Mouse (Mus musculus): ENCODE data around the gene Dph2. TPM values are rescaled to one million over a fixed set of nuclear protein-coding genes. Genes with fewer than 3 reads are reported as not detected.

Gene Dph2
- polyA plus RNA-seq, 2 experiments = 17.0 to 18.4 TPM

DNA sequence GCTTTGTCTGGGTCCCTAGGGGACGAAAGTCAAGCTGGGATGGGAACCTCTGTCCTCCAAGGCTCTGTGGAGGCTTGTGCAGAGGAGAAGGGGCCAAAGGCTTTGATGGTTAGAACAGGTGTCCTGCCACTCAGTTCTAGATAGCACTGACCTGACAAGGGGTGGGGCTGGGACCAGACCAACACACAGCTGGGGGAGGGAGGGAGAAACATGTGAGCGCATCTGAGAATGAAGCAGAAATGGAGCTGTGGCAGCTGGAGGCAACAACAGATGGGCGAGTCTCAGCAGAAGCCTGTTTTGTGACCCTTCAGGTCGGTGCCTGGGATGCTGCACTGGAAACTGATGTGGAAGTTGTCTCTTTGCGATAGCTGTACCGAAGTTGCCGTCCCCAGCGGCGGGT lies 22.5 kb downstream of the Dph2 start:
- Histone ChIP-seq H3K9me3 (ENCODE audit: control insufficient read depth, low read length) (no peaks in the 10 kb centered on the region), H3K9ac (ENCODE audit: low read depth, low read length, severe bottlenecking) (no peak overlapping the region), H3K27me3 (ENCODE audit: control insufficient read depth, insufficient read depth, low read length) (no peaks in the 10 kb centered on the region), H3K27ac (replicated peaks; ENCODE audit: low read depth, low read length) (no peak overlapping the region), H3K36me3 (ENCODE audit: control insufficient read depth, insufficient read depth, low read length) (peaks cover 8% of the 10 kb centered on the region), H3K4me1 (ENCODE audit: control insufficient read depth, insufficient read depth, low read length) (peaks cover 15% of the 10 kb centered on the region; the same call in 1 of the 2 replicates), H3K4me2 (replicated peaks; ENCODE audit: low read depth, low read length, severe bottlenecking) (no peak overlapping the region), H3K4me3 (replicated peaks; ENCODE audit: low read length) (no peak overlapping the region)
- ATAC-seq (ENCODE audit: low FRiP score, low read depth) (peak; percentile 18; the same call in 1 of the 2 replicates), DNase-seq (ENCODE audit: low spot score) (no peak)
- TF ChIP-seq POLR2A (IDR thresholded peaks at IDR 0.05; ENCODE audit: borderline replicate concordance, extremely low read depth, insufficient read depth, insufficient read length) = no peak
- 55% methylated on average over 9 of the region's 9 CpGs for WGBS

DNA sequence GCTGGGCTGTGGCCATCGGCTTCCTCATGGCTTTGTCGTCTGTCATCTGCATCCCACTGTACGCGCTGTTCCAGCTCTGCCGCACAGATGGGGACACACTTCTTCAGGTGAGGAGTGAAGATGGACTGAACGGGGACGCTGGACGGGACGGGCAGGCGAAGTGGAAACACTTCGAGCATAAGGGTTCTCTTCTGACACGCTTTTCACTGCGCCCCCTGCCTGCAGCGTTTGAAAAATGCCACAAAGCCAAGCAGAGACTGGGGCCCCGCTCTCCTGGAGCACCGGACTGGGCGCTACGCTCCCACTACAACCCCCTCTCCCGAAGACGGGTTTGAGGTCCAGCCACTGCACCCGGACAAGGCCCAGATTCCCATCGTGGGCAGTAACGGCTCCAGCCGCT lies 24.0 kb downstream of the Dph2 start:
- H3K36me3 ChIP-seq (ENCODE audit: control insufficient read depth, insufficient read depth, low read length) = 0 out of 2 replicates have a peak, but pooled peaks cover 4% of the 10 kb centered on the region
- H3K9ac ChIP-seq (ENCODE audit: low read depth, low read length, severe bottlenecking) = peak overlapping the region; percentile 32; the same call in 1 of the 2 replicates
- H3K4me3 ChIP-seq (replicated peaks; ENCODE audit: low read length) = no peak overlapping the region
- TF ChIP-seq POLR2A (IDR thresholded peaks at IDR 0.05; ENCODE audit: borderline replicate concordance, extremely low read depth, insufficient read depth, insufficient read length) = no peak
- DNase-seq (ENCODE audit: low spot score) = peak; percentile 40
- 0 out of 2 replicates have a peak, but pooled peaks have one; percentile 13 for ATAC-seq (ENCODE audit: low FRiP score, low read depth)
- H3K27me3 ChIP-seq (ENCODE audit: control insufficient read depth, insufficient read depth, low read length) = no peaks in the 10 kb centered on the region
- H3K9me3 ChIP-seq (ENCODE audit: control insufficient read depth, low read length) = no peaks in the 10 kb centered on the region
- 26% methylated on average over 22 of the region's 24 CpGs for WGBS
- peak overlapping the region; percentile 13; the same call in 1 of the 2 replicates for H3K4me2 ChIP-seq (replicated peaks; ENCODE audit: low read depth, low read length, severe bottlenecking)
- H3K27ac ChIP-seq (replicated peaks; ENCODE audit: low read depth, low read length) = no peak overlapping the region
- H3K4me1 ChIP-seq (ENCODE audit: control insufficient read depth, insufficient read depth, low read length) = peaks cover 15% of the 10 kb centered on the region; the same call in 1 of the 2 replicates

- ATAC-seq (ENCODE audit: low FRiP score, low read depth) = no peak
- Histone ChIP-seq H3K4me2 (replicated peaks; ENCODE audit: low read depth, low read length, severe bottlenecking) (no peak overlapping the region), H3K9ac (ENCODE audit: low read depth, low read length, severe bottlenecking) (no peak overlapping the region), H3K27ac (replicated peaks; ENCODE audit: low read depth, low read length) (no peak overlapping the region), H3K9me3 (ENCODE audit: control insufficient read depth, low read length) (no peaks in the 10 kb centered on the region), H3K27me3 (ENCODE audit: control insufficient read depth, insufficient read depth, low read length) (no peaks in the 10 kb centered on the region), H3K4me1 (ENCODE audit: control insufficient read depth, insufficient read depth, low read length) (peaks cover 12% of the 10 kb centered on the region; the same call in 1 of the 2 replicates), H3K4me3 (replicated peaks; ENCODE audit: low read length) (no peak overlapping the region), H3K36me3 (ENCODE audit: control insufficient read depth, insufficient read depth, low read length) (0 out of 2 replicates have a peak, but pooled peaks cover 4% of the 10 kb centered on the region)
- no peak for DNase-seq (ENCODE audit: low spot score)
- WGBS = 76% methylated on average over 6 of the region's 6 CpGs
- no peak for TF ChIP-seq POLR2A (IDR thresholded peaks at IDR 0.05; ENCODE audit: borderline replicate concordance, extremely low read depth, insufficient read depth, insufficient read length)
Measured at GRCm38 (mm10) chr4:117867000-117867399, 24.8 kb downstream of the Dph2 start.

GRCm38 (mm10) chr4:117866083-117866482 lies 25.7 kb downstream of the Dph2 start:
- no peak for TF ChIP-seq POLR2A (IDR thresholded peaks at IDR 0.05; ENCODE audit: borderline replicate concordance, extremely low read depth, insufficient read depth, insufficient read length)
- DNase-seq (ENCODE audit: low spot score) (no peak), ATAC-seq (ENCODE audit: low FRiP score, low read depth) (no peak)
- no peaks in the 10 kb centered on the region for H3K9me3 ChIP-seq (ENCODE audit: control insufficient read depth, low read length)
- no peak overlapping the region for H3K4me3 ChIP-seq (replicated peaks; ENCODE audit: low read length)
- peaks cover 12% of the 10 kb centered on the region; the same call in 1 of the 2 replicates for H3K4me1 ChIP-seq (ENCODE audit: control insufficient read depth, insufficient read depth, low read length)
- H3K27ac ChIP-seq (replicated peaks; ENCODE audit: low read depth, low read length) = no peak overlapping the region
- H3K4me2 ChIP-seq (replicated peaks; ENCODE audit: low read depth, low read length, severe bottlenecking) = no peak overlapping the region
- no peaks in the 10 kb centered on the region for H3K27me3 ChIP-seq (ENCODE audit: control insufficient read depth, insufficient read depth, low read length)
- H3K9ac ChIP-seq (ENCODE audit: low read depth, low read length, severe bottlenecking) = no peak overlapping the region
- WGBS = 55% methylated on average over 9 of the region's 9 CpGs
- H3K36me3 ChIP-seq (ENCODE audit: control insufficient read depth, insufficient read depth, low read length) = 0 out of 2 replicates have a peak, but pooled peaks cover 4% of the 10 kb centered on the region

- DNase-seq (ENCODE audit: low spot score) = no peak
- no peak overlapping the region for H3K27ac ChIP-seq (replicated peaks; ENCODE audit: low read depth, low read length)
- 39% methylated on average over 4 of the region's 4 CpGs for whole genome bisulfite sequencing
- no peak overlapping the region for H3K9ac ChIP-seq (ENCODE audit: low read depth, low read length, severe bottlenecking)
- H3K4me3 ChIP-seq (replicated peaks; ENCODE audit: low read length) = no peak overlapping the region
- H3K27me3 ChIP-seq (ENCODE audit: control insufficient read depth, insufficient read depth, low read length) = no peaks in the 10 kb centered on the region
- H3K36me3 ChIP-seq (ENCODE audit: control insufficient read depth, insufficient read depth, low read length) = 0 out of 2 replicates have a peak, but pooled peaks cover 6% of the 10 kb centered on the region
- no peak for ATAC-seq (ENCODE audit: low FRiP score, low read depth)
- H3K9me3 ChIP-seq (ENCODE audit: control insufficient read depth, low read length) = no peaks in the 10 kb centered on the region
- H3K4me1 ChIP-seq (ENCODE audit: control insufficient read depth, insufficient read depth, low read length) = peaks cover 9% of the 10 kb centered on the region; the same call in 1 of the 2 replicates
- no peak overlapping the region for H3K4me2 ChIP-seq (replicated peaks; ENCODE audit: low read depth, low read length, severe bottlenecking)
- no peak for TF ChIP-seq POLR2A (IDR thresholded peaks at IDR 0.05; ENCODE audit: borderline replicate concordance, extremely low read depth, insufficient read depth, insufficient read length)
Measured at GRCm38 (mm10) chr4:117862823-117863222, 29.0 kb downstream of the Dph2 start.
